In the genomic region with DNA sequence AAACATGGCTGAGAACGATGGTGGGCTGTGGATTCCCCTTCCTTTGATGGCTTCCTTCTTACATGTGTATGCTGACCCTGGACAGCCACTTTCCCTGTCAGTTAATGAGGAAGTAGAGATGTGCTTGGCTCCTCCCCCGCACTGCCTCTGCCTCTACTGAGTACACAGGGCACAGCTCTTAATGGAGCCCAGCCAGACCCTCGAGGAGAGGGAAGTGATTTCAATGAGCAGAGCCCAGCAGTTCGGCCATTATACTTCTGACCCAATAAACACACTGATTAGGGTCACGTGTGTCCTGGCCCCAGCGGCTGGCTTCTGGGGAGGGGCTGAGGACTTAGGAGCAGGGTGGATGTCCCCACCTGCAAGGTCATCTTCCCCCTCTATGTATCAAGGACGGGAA, we compare ENCODE assay signal across 10 mouse cellular contexts. TPM values are rescaled to one million over a fixed set of nuclear protein-coding genes. Genes with fewer than 3 reads are reported as not detected.
DNase-seq lines count a peak whose midpoint lies in the region; ATAC-seq and TF ChIP-seq lines count a peak whose summit lies in the region.
"Had no signal": no experiment of that assay in that cellular context is flagged by ENCODE, and none has a peak within 500 bp of the region (broad histone marks: within the 10 kb centered on the region; RNA-seq: fewer than 3 reads in every experiment).

No protein-coding gene starts in this region.

- TF ChIP-seq POLR2A in lung, adult 2 months (IDR thresholded peaks at IDR 0.05; ENCODE audit: borderline replicate concordance, extremely low read depth, low read depth, low read length), result no peak

- H3K4me3 ChIP-seq in neural tube, embryonic 13.5 days, result no peak overlapping the region
- no peak overlapping the region for H3K4me3 ChIP-seq in lung, adult 2 months (replicated peaks; ENCODE audit: extremely low read depth, low read depth, low read length)
- H3K4me3 ChIP-seq: hindbrain, embryonic 15.5 days had no signal

- H3K27ac ChIP-seq in neural tube, embryonic 13.5 days (replicated peaks), result peak overlapping the region; percentile 74; the same call in 1 of the 2 replicates
- H3K27ac ChIP-seq: liver, embryonic 14.5 days had no signal

- no peak for ATAC-seq in neural tube, embryonic 13.5 days (ENCODE audit: low read depth)

- peaks cover 42% of the 10 kb centered on the region for H3K4me1 ChIP-seq in neural tube, embryonic 13.5 days (replicated peaks)
- no peaks in the 10 kb centered on the region; the same call in 1 of the 2 replicates for H3K4me1 ChIP-seq in lung, adult 2 months (ENCODE audit: control insufficient read depth, insufficient read depth, low read length)

- DNase-seq in neural tube, embryonic 10.5 days (ENCODE audit: extremely low spot score, low spot score), result no peak
- DNase-seq in embryo, embryonic 11 days, result peak; percentile 34
- DNase-seq in lung, adult 2 months, result peak; percentile 26
- DNase-seq in retina, postnatal 1 day, result peak; percentile 69
- DNase-seq in yolk sac, embryonic 10.5 days (ENCODE audit: low spot score), result no peak
- no peak for DNase-seq in heart, adult 8-10 months (ENCODE audit: low spot score)
- no peak for DNase-seq in layer of hippocampus, adult 18-20 months (ENCODE audit: low spot score in 2 of 2)

- H3K4me2 ChIP-seq in neural tube, embryonic 13.5 days, result no peak overlapping the region
- H3K4me2 ChIP-seq: hindbrain, embryonic 15.5 days had no signal

- H3K27me3 ChIP-seq in neural tube, embryonic 13.5 days, result no peaks in the 10 kb centered on the region
- H3K27me3 ChIP-seq: hindbrain, embryonic 15.5 days had no signal

- TF ChIP-seq CTCF in lung, adult 2 months (IDR thresholded peaks at IDR 0.05; ENCODE audit: insufficient read depth, low read length), result no peak

- H3K9ac ChIP-seq in neural tube, embryonic 13.5 days, result peak overlapping the region; percentile 6
- H3K9ac ChIP-seq: liver, embryonic 14.5 days had no signal

- H3K36me3 ChIP-seq in neural tube, embryonic 13.5 days, result peaks cover 11% of the 10 kb centered on the region
- H3K36me3 ChIP-seq: hindbrain, embryonic 15.5 days had no signal

- no peaks in the 10 kb centered on the region for H3K9me3 ChIP-seq in neural tube, embryonic 13.5 days
- H3K9me3 ChIP-seq: hindbrain, embryonic 15.5 days had no signal

- WGBS in neural tube, embryonic 13.5 days, result 33% methylated on average over 7 of the region's 7 CpGs
- 40% methylated on average over 7 of the region's 7 CpGs for WGBS in lung, adult 2 months

RNA-seq across cellular contexts. Expression of gene Cpne5, which starts 7.8 kb away (rescaled TPM):
- polyA plus RNA-seq in neural tube, embryonic 13.5 days (2015; fragmentation: Nextera tagmentation; extraction: Ambion mirVana), result 21.6 and 23.4 TPM in 2 replicates
- polyA plus RNA-seq in lung, adult 2 months (2012; rRNA removed), result 13.6 and 15.7 TPM in 2 replicates
- total RNA-seq in heart, adult 8-10 months (2022), result 1 to 10 TPM; 3.2 to 9.5 (median 4.4) TPM
- total RNA-seq in layer of hippocampus, adult 18-20 months (2021), result 10 to 100 TPM; 37.5 to 37.8 TPM

RNA-seq across cellular contexts. Expression of gene Ppil1, which starts 18.3 kb away (rescaled TPM):
- polyA plus RNA-seq in neural tube, embryonic 13.5 days (2015; fragmentation: Nextera tagmentation; extraction: Ambion mirVana), result 100 and 110 TPM in 2 replicates
- 18.7 and 20.7 TPM in 2 replicates for polyA plus RNA-seq in lung, adult 2 months (2012; rRNA removed)
- 10 to 100 TPM; 36.5 to 43.8 (median 37.3) TPM for total RNA-seq in heart, adult 8-10 months (2022)
- total RNA-seq in layer of hippocampus, adult 18-20 months (2021), result 10 to 100 TPM; 16.2 to 18.4 TPM

RNA-seq across cellular contexts. Expression of gene BC004004, which starts 22.9 kb away (rescaled TPM):
- 98.2 and 125 TPM in 2 replicates for polyA plus RNA-seq in neural tube, embryonic 13.5 days (2015; fragmentation: Nextera tagmentation; extraction: Ambion mirVana)
- polyA plus RNA-seq in lung, adult 2 months (2012; rRNA removed), result 56.5 and 70.8 TPM in 2 replicates
- 100 to 1,000 TPM; 294 to 476 (median 372) TPM for total RNA-seq in heart, adult 8-10 months (2022)
- 10 to 100 TPM; 84.9 to 94.4 TPM for total RNA-seq in layer of hippocampus, adult 18-20 months (2021)

Comparison
In these comparisons a context has a peak if more than half of its experiments do, and no peak if none do; other contexts are left out.
1. DNase-seq: peak in embryo, embryonic 11 days (single experiment), lung, adult 2 months (single experiment) and retina, postnatal 1 day (single experiment); none in neural tube, embryonic 10.5 days (single experiment), yolk sac, embryonic 10.5 days (single experiment), heart, adult 8-10 months (single experiment) and layer of hippocampus, adult 18-20 months (0 of 2).